Mouse (Mus musculus) stomach, embryonic 16.5 days (tissue): ENCODE measurements around the gene Brat1. TPM values are rescaled to one million over a fixed set of nuclear protein-coding genes. Genes with fewer than 3 reads are reported as not detected.
"Not testable (repeated sequence)": the region's sequence is repeated elsewhere in the genome, so short reads cannot be mapped to it uniquely, and the experiment has no call there.

Source experiments
- ATAC-seq: fragments of 200-750 bp; cut with Nextera tagmentation; 2 replicates; pipeline ENCODE4 v1.8.0; 2017; ENCODE audit warnings: moderate number of reproducible peaks, moderate TSS enrichment; ENCODE audit not compliant: insufficient read depth, low FRiP score
- H3K27ac ChIP-seq: fragments of 300-500 bp; sonication (generic); 2 replicates; pipeline ENCODE4 v1.5.1; 2014; ENCODE audit warnings: low read length
- H3K27me3 ChIP-seq: fragments of 300-500 bp; sonication (generic); 2 replicates; pipeline ENCODE4 v1.6.1; 2014; ENCODE audit warnings: low read length, control low read depth, mixed read lengths; ENCODE audit not compliant: control insufficient read depth, insufficient read depth
- H3K36me3 ChIP-seq: fragments of 300-500 bp; sonication (generic); 2 replicates; pipeline ENCODE4 v1.6.1; 2014; ENCODE audit warnings: low read length; ENCODE audit not compliant: control insufficient read depth, insufficient read depth
- H3K4me1 ChIP-seq: fragments of 300-500 bp; sonication (generic); 2 replicates; pipeline ENCODE4 v1.6.1; 2014; ENCODE audit warnings: low read length, control low read depth, mixed read lengths; ENCODE audit not compliant: control insufficient read depth, insufficient read depth
- H3K4me2 ChIP-seq: fragments of 300-500 bp; sonication (generic); 2 replicates; pipeline ENCODE4 v1.6.1; 2014; ENCODE audit warnings: low read depth, low read length, mixed read lengths
- H3K4me3 ChIP-seq: fragments of 300-500 bp; sonication (generic); replicated peaks from 2 replicates; pipeline ENCODE4 v1.5.1; 2014; ENCODE audit warnings: mild to moderate bottlenecking, low read length
- H3K9ac ChIP-seq: fragments of 300-500 bp; sonication (generic); 2 replicates; pipeline ENCODE4 v1.6.1; 2014; ENCODE audit warnings: low read length
- H3K9me3 ChIP-seq: fragments of 300-500 bp; sonication (generic); replicated peaks from 2 replicates; pipeline ENCODE4 v1.6.1; 2016; ENCODE audit warnings: low read length, control low read depth; ENCODE audit not compliant: control insufficient read depth
- WGBS: fragments of 180-500 bp; shearing (Covaris S2); extraction: QIAGEN DNeasy Blood & Tissue Kit; methylation state at CpG from one replicate; pipeline ENCODE4 v1.1.7; 2014; 5-methylcytosine and 5-hydroxymethylcytosine counted together
- polyA plus RNA-seq: library from polyadenylated mRNA; unstranded; fragments of >200 nt; fragmentation: Nextera tagmentation; extraction: Ambion mirVana; gene quantifications from 2 replicates; pipeline ENCODE4 v1.2.1, GENCODE M21; 2015

Brat1 gene
- polyA plus RNA-seq, 1 experiment from 2014 or later: 20.4 TPM

DNA sequence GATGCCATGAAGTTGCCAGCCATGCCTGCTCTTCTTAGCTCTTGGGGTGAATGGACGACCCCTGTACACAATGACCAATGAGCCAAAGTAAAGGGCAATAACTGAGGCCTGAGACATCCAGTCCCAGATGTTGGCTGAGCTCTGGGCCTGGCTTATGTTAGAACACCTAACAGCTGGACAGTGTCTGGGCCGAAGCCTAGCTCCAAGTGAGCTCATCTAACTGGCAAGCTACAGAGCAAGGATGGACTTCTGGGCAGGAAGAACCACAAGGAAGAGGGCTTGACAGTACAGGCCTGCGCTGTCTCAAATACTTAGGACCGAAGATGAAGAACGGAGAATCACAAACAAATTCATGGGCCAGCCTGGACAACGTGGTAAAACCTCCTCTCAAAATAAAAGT is 32.2 kb upstream of the Brat1 start:
- H3K4me3 ChIP-seq, H3K4me1 ChIP-seq, H3K9me3 ChIP-seq, H3K9ac ChIP-seq, H3K4me2 ChIP-seq, H3K27me3 ChIP-seq: not testable (repeated sequence)
- peaks cover 20% of the 10 kb centered on the region for H3K36me3 ChIP-seq
- H3K27ac ChIP-seq: peak overlapping the region; percentile 93
- peak; percentile 89 for ATAC-seq
- whole genome bisulfite sequencing: 60% methylated on average over 6 of the region's 6 CpGs

DNA sequence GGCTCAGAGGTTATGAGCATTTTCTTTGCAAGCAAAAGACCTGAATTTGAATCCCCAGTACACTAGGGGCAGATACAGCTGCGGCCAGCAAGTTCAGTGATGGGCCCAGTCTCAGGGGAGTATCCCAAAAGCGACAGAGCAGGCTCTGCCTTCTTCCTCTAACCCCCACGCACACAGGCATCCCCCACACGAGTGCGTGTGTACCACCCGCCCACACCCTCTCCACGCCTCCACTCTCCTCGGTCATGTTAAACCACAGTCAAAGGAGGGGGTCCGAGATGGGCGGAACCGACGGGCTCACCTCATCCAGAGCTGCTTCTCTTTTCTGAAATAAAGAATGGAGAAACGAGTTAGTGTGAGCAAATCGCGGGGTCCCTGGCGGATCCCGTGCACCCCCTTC is 30.8 kb upstream of the Brat1 start:
- Histone ChIP-seq H3K27ac (peak overlapping the region; percentile 25), H3K27me3 (no peaks in the 10 kb centered on the region), H3K4me2 (no peak overlapping the region), H3K9me3 (peaks cover 3% of the 10 kb centered on the region; the same call in 1 of the 2 replicates), H3K36me3 (peaks cover 14% of the 10 kb centered on the region), H3K9ac (no peak overlapping the region), H3K4me3 (no peak overlapping the region), H3K4me1 (no peaks in the 10 kb centered on the region)
- no peak for ATAC-seq
- 85% methylated on average over 17 of the region's 17 CpGs for WGBS

DNA sequence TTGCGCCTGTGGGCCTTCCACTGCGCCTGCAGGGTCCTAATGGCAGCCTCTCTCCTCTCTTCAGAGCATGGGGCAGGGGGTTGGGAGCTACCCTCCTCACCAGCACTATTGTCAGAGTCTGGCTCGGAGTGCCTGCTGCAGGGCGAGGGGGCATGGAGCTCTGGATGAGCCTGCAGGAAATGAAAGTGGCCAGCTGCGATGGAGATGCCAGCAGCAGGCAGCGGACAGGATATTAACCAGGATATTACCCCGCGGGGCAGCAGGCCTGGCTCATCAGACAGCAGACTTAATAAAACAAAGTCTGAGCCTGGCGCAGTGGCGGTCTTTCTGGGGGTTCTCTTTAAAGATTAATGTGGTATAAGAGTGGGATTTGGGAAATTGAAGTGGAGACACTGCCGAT is 29.7 kb upstream of the Brat1 start:
- WGBS: 74% methylated on average over 11 of the region's 11 CpGs
- H3K9ac ChIP-seq: no peak overlapping the region
- H3K27me3 ChIP-seq: no peaks in the 10 kb centered on the region
- H3K27ac ChIP-seq: no peak overlapping the region
- no peak overlapping the region for H3K4me2 ChIP-seq
- H3K4me1 ChIP-seq: no peaks in the 10 kb centered on the region
- peaks cover 3% of the 10 kb centered on the region; the same call in 1 of the 2 replicates for H3K36me3 ChIP-seq
- H3K4me3 ChIP-seq: no peak overlapping the region
- H3K9me3 ChIP-seq: no peaks in the 10 kb centered on the region
- ATAC-seq: no peak

DNA sequence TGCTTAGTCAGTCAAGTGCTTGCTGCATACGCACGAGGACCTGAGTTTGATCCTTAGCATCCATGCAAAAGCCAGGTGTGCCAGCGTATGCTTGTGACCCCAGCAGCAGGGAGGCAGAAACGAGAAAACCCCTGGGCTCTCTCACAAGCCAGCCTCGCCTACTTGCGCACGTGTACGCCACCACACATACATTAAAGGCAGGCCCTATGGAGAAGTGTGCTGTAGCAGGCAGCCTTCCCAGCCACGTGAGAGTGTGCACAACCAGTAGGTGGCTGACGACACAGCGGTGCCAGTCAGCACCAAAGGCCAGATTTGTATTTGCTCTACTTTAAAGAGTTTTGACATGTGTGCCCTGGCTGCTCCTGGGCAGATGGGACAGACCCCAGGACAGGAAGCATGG is 29.2 kb upstream of the Brat1 start:
- H3K36me3 ChIP-seq: no peaks in the 10 kb centered on the region
- no peaks in the 10 kb centered on the region for H3K4me1 ChIP-seq
- no peak overlapping the region for H3K27ac ChIP-seq
- WGBS: 88% methylated on average over 11 of the region's 11 CpGs
- H3K27me3 ChIP-seq: no peaks in the 10 kb centered on the region
- ATAC-seq: no peak
- H3K4me2 ChIP-seq: no peak overlapping the region
- H3K9ac ChIP-seq: no peak overlapping the region
- no peaks in the 10 kb centered on the region for H3K9me3 ChIP-seq
- no peak overlapping the region for H3K4me3 ChIP-seq

DNA sequence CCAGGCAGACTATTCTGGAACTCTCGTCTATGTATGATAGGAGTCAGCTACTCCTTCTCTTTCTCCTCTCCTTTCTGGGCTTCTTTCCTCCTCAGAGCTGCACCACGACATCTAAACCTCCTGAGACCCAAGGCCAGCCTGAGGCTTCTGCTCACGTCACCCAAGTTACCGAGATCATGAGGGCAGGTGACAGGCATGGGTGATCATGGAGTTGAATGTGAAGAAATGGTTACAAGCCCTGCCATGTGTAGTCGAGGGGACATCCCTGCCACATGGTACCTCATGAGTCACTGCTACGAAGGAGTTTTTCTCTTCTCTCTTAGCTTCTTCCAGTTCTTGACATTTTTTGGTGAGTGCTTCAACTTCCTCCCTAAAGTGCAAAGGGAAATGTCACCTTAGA is 27.7 kb upstream of the Brat1 start:
- 83% methylated on average over 6 of the region's 6 CpGs for WGBS
- H3K4me2 ChIP-seq: no peak overlapping the region
- no peak for ATAC-seq
- no peaks in the 10 kb centered on the region for H3K4me1 ChIP-seq
- no peaks in the 10 kb centered on the region for H3K36me3 ChIP-seq
- H3K27me3 ChIP-seq: no peaks in the 10 kb centered on the region
- no peak overlapping the region for H3K4me3 ChIP-seq
- no peak overlapping the region for H3K9ac ChIP-seq
- H3K27ac ChIP-seq: no peak overlapping the region
- no peaks in the 10 kb centered on the region for H3K9me3 ChIP-seq

DNA sequence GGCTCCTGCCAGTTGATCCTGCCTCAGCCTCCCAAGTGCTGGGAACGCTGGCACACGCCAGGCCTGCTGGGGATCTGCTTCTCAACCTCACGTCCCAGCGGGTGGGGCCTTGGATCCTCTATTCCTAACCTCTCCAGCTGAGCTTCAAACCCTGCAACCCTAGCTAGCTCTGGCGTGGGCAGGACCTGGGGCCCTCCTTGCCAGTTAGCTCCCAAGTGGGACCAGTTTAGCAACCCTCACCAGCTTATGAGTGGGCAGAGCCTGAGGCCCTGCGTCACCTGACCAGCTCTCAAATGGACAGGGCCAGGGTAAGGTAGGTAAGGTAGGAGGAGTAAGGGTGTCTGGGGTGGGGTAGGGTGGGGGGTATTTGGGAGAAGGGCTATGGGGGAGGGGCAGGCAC is 24.8 kb upstream of the Brat1 start:
- H3K4me3 ChIP-seq: no peak overlapping the region
- no peaks in the 10 kb centered on the region for H3K36me3 ChIP-seq
- H3K9ac ChIP-seq: no peak overlapping the region
- no peak overlapping the region for H3K27ac ChIP-seq
- H3K27me3 ChIP-seq: no peaks in the 10 kb centered on the region
- no peaks in the 10 kb centered on the region for H3K4me1 ChIP-seq
- 91% methylated on average over 6 of the region's 6 CpGs for WGBS
- H3K9me3 ChIP-seq: no peaks in the 10 kb centered on the region
- no peak for ATAC-seq
- H3K4me2 ChIP-seq: no peak overlapping the region

DNA sequence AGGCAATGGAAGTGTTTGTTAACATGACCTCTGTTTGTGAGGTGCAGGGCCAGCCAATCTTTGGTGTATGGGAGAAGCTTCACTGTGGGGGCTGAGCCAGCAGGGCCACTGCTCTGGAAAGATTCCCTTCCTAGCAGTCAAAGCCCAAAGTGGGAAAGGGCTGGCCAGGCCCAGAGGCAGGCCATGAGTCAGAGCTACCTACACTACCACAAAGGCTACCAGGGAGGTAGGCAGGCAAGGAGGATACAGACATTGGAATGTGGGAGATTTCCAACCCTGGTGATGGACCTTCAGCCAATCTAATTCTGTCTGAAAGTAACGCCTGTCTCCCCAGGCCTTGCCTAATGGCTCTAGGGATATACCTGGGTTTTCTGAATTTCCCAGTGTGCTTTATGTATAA is 23.9 kb upstream of the Brat1 start:
- no peak overlapping the region for H3K27ac ChIP-seq
- 100% methylated on average over 1 of the region's 1 CpGs for WGBS
- H3K9ac ChIP-seq: no peak overlapping the region
- ATAC-seq: no peak
- no peaks in the 10 kb centered on the region for H3K27me3 ChIP-seq
- no peaks in the 10 kb centered on the region for H3K9me3 ChIP-seq
- no peak overlapping the region for H3K4me2 ChIP-seq
- no peaks in the 10 kb centered on the region for H3K36me3 ChIP-seq
- H3K4me1 ChIP-seq: no peaks in the 10 kb centered on the region
- no peak overlapping the region for H3K4me3 ChIP-seq

DNA sequence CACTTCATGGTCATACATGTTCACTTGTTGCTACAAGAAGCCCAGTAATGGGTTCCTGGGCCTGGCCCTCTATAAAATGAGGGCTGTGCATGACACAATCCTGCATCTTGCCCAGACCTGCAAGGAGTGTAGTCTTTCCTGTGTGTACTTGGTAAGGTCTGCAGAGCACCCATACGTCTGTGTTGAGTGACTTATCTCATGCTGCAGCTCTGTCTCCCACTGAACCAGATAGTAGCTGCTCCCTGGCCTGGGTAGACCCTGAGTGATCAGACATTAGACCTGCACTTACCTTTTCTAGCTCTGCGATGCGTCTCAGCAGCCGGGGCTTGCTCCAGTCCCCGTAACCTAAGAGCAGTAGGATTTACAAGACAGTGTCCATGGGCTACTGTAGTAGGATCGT is 22.7 kb upstream of the Brat1 start:
- Histone ChIP-seq H3K27me3 (no peaks in the 10 kb centered on the region), H3K9me3 (no peaks in the 10 kb centered on the region), H3K36me3 (no peaks in the 10 kb centered on the region), H3K4me1 (no peaks in the 10 kb centered on the region), H3K9ac (no peak overlapping the region), H3K4me2 (no peak overlapping the region), H3K27ac (no peak overlapping the region), H3K4me3 (no peak overlapping the region)
- 84% methylated on average over 6 of the region's 6 CpGs for WGBS
- ATAC-seq: no peak

DNA sequence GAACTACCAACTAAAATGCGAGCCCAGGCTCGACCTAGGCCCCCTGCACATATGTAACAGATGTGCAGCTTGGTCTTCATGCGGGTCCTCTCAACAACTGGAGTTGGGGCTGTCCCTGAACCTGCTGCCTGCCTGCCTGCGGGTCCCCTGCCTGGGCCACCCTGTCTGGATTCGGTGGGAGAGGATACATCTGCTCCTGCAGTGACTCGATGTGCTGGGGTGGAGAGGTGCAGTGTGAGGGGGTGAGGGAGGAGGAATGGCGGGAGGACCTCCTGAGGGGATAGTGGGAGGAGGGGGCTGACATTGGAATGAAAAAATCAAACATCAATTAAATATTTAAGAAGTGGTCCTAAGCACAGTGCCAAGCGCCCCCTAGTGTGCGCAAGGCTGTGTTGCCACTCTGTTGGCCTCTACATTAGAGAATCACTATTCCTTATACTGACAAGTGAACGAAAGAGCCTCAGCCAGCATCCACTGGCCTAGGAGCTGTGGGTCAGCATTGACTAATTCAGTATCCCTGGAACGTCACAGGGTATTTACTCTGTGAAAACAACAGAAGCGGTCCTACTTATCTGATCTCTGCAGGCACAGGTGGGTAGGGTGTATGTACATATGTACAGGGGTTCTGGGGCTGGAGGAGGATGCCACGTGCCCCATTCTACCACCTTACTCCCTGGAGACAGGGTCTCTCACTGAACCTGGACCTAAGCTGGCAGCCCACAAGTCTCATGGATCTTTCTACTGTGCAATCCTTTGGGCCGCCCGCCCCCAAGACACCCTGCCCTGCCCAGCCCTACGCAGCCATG is 20.3 kb upstream of the Brat1 start:
- Histone ChIP-seq H3K4me3 (no peak overlapping the region), H3K4me2 (no peak overlapping the region), H3K27me3 (no peaks in the 10 kb centered on the region), H3K27ac (no peak overlapping the region), H3K36me3 (0 out of 2 replicates have a peak, but pooled peaks cover 2% of the 10 kb centered on the region), H3K9ac (no peak overlapping the region), H3K9me3 (no peaks in the 10 kb centered on the region), H3K4me1 (no peaks in the 10 kb centered on the region)
- ATAC-seq: peak; percentile 28; the same call in 1 of the 2 replicates
- 58% methylated on average over 16 of the region's 16 CpGs for WGBS
